Mouse (Mus musculus) kidney, adult 2 months (tissue): ENCODE results near the gene Slc9a9.
"Not testable (repeated sequence)": the region's sequence is repeated elsewhere in the genome, so short reads cannot be mapped to it uniquely, and the experiment has no call there.

Experiments used
- CTCF ChIP-seq: fragments of 200-500 bp; conservative IDR thresholded peaks from 2 replicates; pipeline ENCODE4 v1.5.1; 2011; ENCODE audit warnings: low read depth, mild to moderate bottlenecking, control low read depth, low read length, moderate library complexity, mixed read lengths; ENCODE audit not compliant: insufficient read depth, insufficient read length
- POLR2A ChIP-seq: fragments of 200-500 bp; IDR thresholded peaks from one replicate; pipeline ENCODE4 v1.6.1; 2011; ENCODE audit warnings: low read depth, low read length, control low read depth

- TF ChIP-seq CTCF, POLR2A: not testable (repeated sequence)
Observed at GRCm38 (mm10) chr9:94634275-94634674, 35.4 kb upstream of the Slc9a9 start.
